Mouse (Mus musculus): ENCODE data around the gene Rnf24. TPM values are rescaled to one million over a fixed set of nuclear protein-coding genes. Genes with fewer than 3 reads are reported as not detected.
A peak's percentile ranks its signal among the peaks of the same experiment; 100 is the strongest.

Rnf24 gene
- polyA plus RNA-seq, 1 experiment = 7.1 TPM

DNA sequence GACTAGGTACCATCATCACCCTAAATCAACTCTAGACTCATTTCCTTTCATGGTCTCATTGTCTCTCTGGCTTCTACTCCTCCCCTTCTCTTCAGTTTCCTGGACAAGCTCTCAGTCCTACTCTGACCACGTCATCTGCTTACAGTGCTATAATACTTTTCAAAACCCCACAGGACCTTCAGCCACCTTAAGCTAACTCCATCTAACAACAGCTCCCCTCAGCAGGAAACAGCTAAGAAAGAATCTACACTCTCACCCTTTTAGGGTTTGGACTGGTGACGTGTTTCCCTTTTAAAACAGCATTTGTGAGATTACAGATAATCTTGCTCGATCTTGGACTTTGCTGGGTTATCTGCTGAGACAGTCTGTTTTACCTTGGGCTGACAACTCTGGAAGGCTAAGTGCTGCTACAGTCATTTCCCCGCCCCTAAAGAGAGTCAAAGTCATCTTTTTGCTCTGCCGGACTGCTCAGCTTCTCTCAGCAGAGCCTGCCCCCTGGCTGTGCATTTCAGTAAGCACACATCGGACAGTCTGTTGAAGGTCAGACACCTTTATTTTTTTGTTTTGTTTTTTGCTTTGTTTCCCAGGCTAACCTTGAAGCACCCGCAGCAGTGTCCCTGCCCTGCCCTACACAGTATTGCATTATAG, 98.9 kb downstream of the Rnf24 start:
- Histone ChIP-seq H3K27ac (ENCODE audit: insufficient read depth, low read length) (no peak overlapping the region), H3K9ac (ENCODE audit: low read depth, poor library complexity, severe bottlenecking) (0 out of 2 replicates have a peak overlapping the region, but pooled peaks have one; percentile 50), H3K4me1 (ENCODE audit: control insufficient read depth, insufficient read depth, low read length) (no peaks in the 10 kb centered on the region), H3K4me3 (ENCODE audit: low read depth, low read length) (no peak overlapping the region), H3K36me3 (ENCODE audit: control insufficient read depth, insufficient read depth, low read length, poor library complexity, severe bottlenecking) (no peaks in the 10 kb centered on the region), H3K9me3 (replicated peaks; ENCODE audit: control insufficient read depth, insufficient read depth, low read length, poor library complexity, severe bottlenecking) (no peaks in the 10 kb centered on the region), H3K27me3 (ENCODE audit: control insufficient read depth, insufficient read depth, low read length, poor library complexity, severe bottlenecking) (no peaks in the 10 kb centered on the region)
- TF ChIP-seq CTCF (IDR thresholded peaks at IDR 0.05; ENCODE audit: low read depth, low read length) (peak; percentile 79), EP300 (IDR thresholded peaks at IDR 0.05; ENCODE audit: insufficient read depth, low read depth, low read length) (no peak)

Other genes with a start within 250 kb of the Rnf24 start
- gene Hspa12b, start 225.6 kb downstream of the Rnf24 start, polyA plus RNA-seq (2011; ENCODE audit: insufficient read depth, insufficient read length, low read depth, missing spikeins) = 1.9 and 2.2 TPM in 2 replicates
- not detected in 2 replicates for gene Gm11037, start 219.4 kb downstream of the Rnf24 start, polyA plus RNA-seq (2011; ENCODE audit: insufficient read depth, insufficient read length, low read depth, missing spikeins)
- gene 1700037H04Rik, start 192.8 kb downstream of the Rnf24 start, polyA plus RNA-seq (2011; ENCODE audit: insufficient read depth, insufficient read length, low read depth, missing spikeins) = 74.5 and 79.8 TPM in 2 replicates
- gene Cenpb, start 172.8 kb downstream of the Rnf24 start, polyA plus RNA-seq (2011; ENCODE audit: insufficient read depth, insufficient read length, low read depth, missing spikeins) = 12.2 and 12.3 TPM in 2 replicates
- 26.1 and 28.8 TPM in 2 replicates for gene Cdc25b, start 165.9 kb downstream of the Rnf24 start, polyA plus RNA-seq (2011; ENCODE audit: insufficient read depth, insufficient read length, low read depth, missing spikeins)
- 1.2 and 2.0 TPM in 2 replicates for gene Spef1, start 165.6 kb downstream of the Rnf24 start, polyA plus RNA-seq (2011; ENCODE audit: insufficient read depth, insufficient read length, low read depth, missing spikeins)
- 6.5 and 8.5 TPM in 2 replicates for gene Ap5s1, start 145.8 kb downstream of the Rnf24 start, polyA plus RNA-seq (2011; ENCODE audit: insufficient read depth, insufficient read length, low read depth, missing spikeins)
- gene Mavs, start 118.8 kb downstream of the Rnf24 start, polyA plus RNA-seq (2011; ENCODE audit: insufficient read depth, insufficient read length, low read depth, missing spikeins) = 16.7 and 20.3 TPM in 2 replicates
- gene Pank2, start 90.4 kb downstream of the Rnf24 start, polyA plus RNA-seq (2011; ENCODE audit: insufficient read depth, insufficient read length, low read depth, missing spikeins) = 67.0 and 78.5 TPM in 2 replicates
- 18.2 and 20.2 TPM in 2 replicates for gene Smox, start 138.6 kb upstream of the Rnf24 start, polyA plus RNA-seq (2011; ENCODE audit: insufficient read depth, insufficient read length, low read depth, missing spikeins)
- gene Adra1d, start 209.4 kb upstream of the Rnf24 start, polyA plus RNA-seq (2011; ENCODE audit: insufficient read depth, insufficient read length, low read depth, missing spikeins) = not detected in 2 replicates

All from ES-Bruce4 (cell line).